Mouse (Mus musculus): ENCODE measurements around the gene Lrmp. TPM values are rescaled to one million over a fixed set of nuclear protein-coding genes. Genes with fewer than 3 reads are reported as not detected.
A peak's percentile ranks its signal among the peaks of the same experiment; 100 is the strongest.

Lrmp gene
- polyA plus RNA-seq, 1 experiment = 261 TPM

GRCm38 (mm10) chr6:145186096-145186495 is 70.6 kb downstream of the Lrmp start:
- H3K27me3 ChIP-seq (ENCODE audit: control insufficient read depth, insufficient read depth, low read length) = no peaks in the 10 kb centered on the region
- WGBS = 91% methylated on average over 1 of the region's 1 CpGs
- no peak for DNase-seq

GRCm38 (mm10) chr6:145187093-145188088 is 71.9 kb downstream of the Lrmp start:
- Histone ChIP-seq H3K27ac (ENCODE audit: control insufficient read depth, insufficient read depth, low read length) (peak overlapping the region; percentile 4; the same call in 1 of the 2 replicates), H3K27me3 (ENCODE audit: control insufficient read depth, insufficient read depth, low read length) (no peaks in the 10 kb centered on the region), H3K4me3 (ENCODE audit: control insufficient read depth, insufficient read depth, low read length) (peak overlapping the region; percentile 44), H3K36me3 (ENCODE audit: control insufficient read depth, insufficient read depth, low read length) (no peaks in the 10 kb centered on the region), H3K4me1 (replicated peaks; ENCODE audit: control insufficient read depth, insufficient read depth, low read length) (peaks cover 2% of the 10 kb centered on the region; the same call in 1 of the 2 replicates)
- peak; percentile 28 for DNase-seq
- WGBS = 47% methylated on average over 27 of the region's 27 CpGs
- TF ChIP-seq CTCF (IDR thresholded peaks at IDR 0.05; ENCODE audit: borderline replicate concordance, control insufficient read depth, extremely low read depth, insufficient read depth, low read length, poor library complexity) = no peak
- TF ChIP-seq POLR2A (IDR thresholded peaks at IDR 0.05; ENCODE audit: control insufficient read depth, extremely low read depth, insufficient read depth, low read length, poor library complexity) = no peak

More at GRCm38 (mm10) chr6:145186096-145186495, 70.6 kb downstream of the Lrmp start:
- Histone ChIP-seq H3K27ac (ENCODE audit: control insufficient read depth, insufficient read depth, low read length) (no peak overlapping the region), H3K4me1 (replicated peaks; ENCODE audit: control insufficient read depth, insufficient read depth, low read length) (peaks cover 2% of the 10 kb centered on the region; the same call in 1 of the 2 replicates), H3K4me3 (ENCODE audit: control insufficient read depth, insufficient read depth, low read length) (no peak overlapping the region), H3K36me3 (ENCODE audit: control insufficient read depth, insufficient read depth, low read length) (no peaks in the 10 kb centered on the region)
- no peak for TF ChIP-seq CTCF (IDR thresholded peaks at IDR 0.05; ENCODE audit: borderline replicate concordance, control insufficient read depth, extremely low read depth, insufficient read depth, low read length, poor library complexity)
- TF ChIP-seq POLR2A (IDR thresholded peaks at IDR 0.05; ENCODE audit: control insufficient read depth, extremely low read depth, insufficient read depth, low read length, poor library complexity) = no peak

GRCm38 (mm10) chr6:145193038-145193437 is 77.6 kb downstream of the Lrmp start:
- no peak for TF ChIP-seq POLR2A (IDR thresholded peaks at IDR 0.05; ENCODE audit: control insufficient read depth, extremely low read depth, insufficient read depth, low read length, poor library complexity)
- TF ChIP-seq CTCF (IDR thresholded peaks at IDR 0.05; ENCODE audit: borderline replicate concordance, control insufficient read depth, extremely low read depth, insufficient read depth, low read length, poor library complexity) = no peak
- WGBS = 68% methylated on average over 3 of the region's 3 CpGs
- H3K27me3 ChIP-seq (ENCODE audit: control insufficient read depth, insufficient read depth, low read length) = no peaks in the 10 kb centered on the region
- H3K27ac ChIP-seq (ENCODE audit: control insufficient read depth, insufficient read depth, low read length) = peak overlapping the region; percentile 81
- H3K36me3 ChIP-seq (ENCODE audit: control insufficient read depth, insufficient read depth, low read length) = no peaks in the 10 kb centered on the region
- no peak overlapping the region for H3K4me3 ChIP-seq (ENCODE audit: control insufficient read depth, insufficient read depth, low read length)
- no peak for DNase-seq
- peaks cover 8% of the 10 kb centered on the region for H3K4me1 ChIP-seq (replicated peaks; ENCODE audit: control insufficient read depth, insufficient read depth, low read length)

GRCm38 (mm10) chr6:145193446-145193845 is 78.0 kb downstream of the Lrmp start:
- peak overlapping the region; percentile 81 for H3K27ac ChIP-seq (ENCODE audit: control insufficient read depth, insufficient read depth, low read length)
- WGBS = 17% methylated on average over 11 of the region's 11 CpGs
- peak; percentile 47 for DNase-seq
- no peak overlapping the region for H3K4me3 ChIP-seq (ENCODE audit: control insufficient read depth, insufficient read depth, low read length)
- no peaks in the 10 kb centered on the region for H3K27me3 ChIP-seq (ENCODE audit: control insufficient read depth, insufficient read depth, low read length)
- H3K4me1 ChIP-seq (replicated peaks; ENCODE audit: control insufficient read depth, insufficient read depth, low read length) = peaks cover 8% of the 10 kb centered on the region
- TF ChIP-seq POLR2A (IDR thresholded peaks at IDR 0.05; ENCODE audit: control insufficient read depth, extremely low read depth, insufficient read depth, low read length, poor library complexity) = no peak
- TF ChIP-seq CTCF (IDR thresholded peaks at IDR 0.05; ENCODE audit: borderline replicate concordance, control insufficient read depth, extremely low read depth, insufficient read depth, low read length, poor library complexity) = no peak
- no peaks in the 10 kb centered on the region for H3K36me3 ChIP-seq (ENCODE audit: control insufficient read depth, insufficient read depth, low read length)

GRCm38 (mm10) chr6:145197949-145198686 is 82.7 kb downstream of the Lrmp start:
- Histone ChIP-seq H3K4me1 (replicated peaks; ENCODE audit: control insufficient read depth, insufficient read depth, low read length) (peaks cover 5% of the 10 kb centered on the region), H3K27ac (ENCODE audit: control insufficient read depth, insufficient read depth, low read length) (no peak overlapping the region), H3K36me3 (ENCODE audit: control insufficient read depth, insufficient read depth, low read length) (no peaks in the 10 kb centered on the region), H3K27me3 (ENCODE audit: control insufficient read depth, insufficient read depth, low read length) (no peaks in the 10 kb centered on the region), H3K4me3 (ENCODE audit: control insufficient read depth, insufficient read depth, low read length) (no peak overlapping the region)
- TF ChIP-seq POLR2A (IDR thresholded peaks at IDR 0.05; ENCODE audit: control insufficient read depth, extremely low read depth, insufficient read depth, low read length, poor library complexity) (no peak), CTCF (IDR thresholded peaks at IDR 0.05; ENCODE audit: borderline replicate concordance, control insufficient read depth, extremely low read depth, insufficient read depth, low read length, poor library complexity) (no peak)
- WGBS = 98% methylated on average over 8 of the region's 8 CpGs
- no peak for DNase-seq

- TF ChIP-seq POLR2A (IDR thresholded peaks at IDR 0.05; ENCODE audit: control insufficient read depth, extremely low read depth, insufficient read depth, low read length, poor library complexity) (no peak), CTCF (IDR thresholded peaks at IDR 0.05; ENCODE audit: borderline replicate concordance, control insufficient read depth, extremely low read depth, insufficient read depth, low read length, poor library complexity) (no peak)
- WGBS = 82% methylated on average over 13 of the region's 13 CpGs
- no peaks in the 10 kb centered on the region for H3K27me3 ChIP-seq (ENCODE audit: control insufficient read depth, insufficient read depth, low read length)
- H3K4me1 ChIP-seq (replicated peaks; ENCODE audit: control insufficient read depth, insufficient read depth, low read length) = no peaks in the 10 kb centered on the region
- no peak overlapping the region for H3K4me3 ChIP-seq (ENCODE audit: control insufficient read depth, insufficient read depth, low read length)
- no peak overlapping the region for H3K27ac ChIP-seq (ENCODE audit: control insufficient read depth, insufficient read depth, low read length)
- DNase-seq = no peak
- H3K36me3 ChIP-seq (ENCODE audit: control insufficient read depth, insufficient read depth, low read length) = no peaks in the 10 kb centered on the region
Measured at GRCm38 (mm10) chr6:145202432-145203125, 87.1 kb downstream of the Lrmp start.

All from thymus, adult 2 months (tissue).